Mouse (Mus musculus) retina, postnatal 1 day (tissue): ENCODE measurements around the gene Smarcad1.

Source experiments
- DNase-seq: peaks from one replicate; pipeline ENCODE4 v3.0.0-alpha.2; 2012

Gene Smarcad1

DNA sequence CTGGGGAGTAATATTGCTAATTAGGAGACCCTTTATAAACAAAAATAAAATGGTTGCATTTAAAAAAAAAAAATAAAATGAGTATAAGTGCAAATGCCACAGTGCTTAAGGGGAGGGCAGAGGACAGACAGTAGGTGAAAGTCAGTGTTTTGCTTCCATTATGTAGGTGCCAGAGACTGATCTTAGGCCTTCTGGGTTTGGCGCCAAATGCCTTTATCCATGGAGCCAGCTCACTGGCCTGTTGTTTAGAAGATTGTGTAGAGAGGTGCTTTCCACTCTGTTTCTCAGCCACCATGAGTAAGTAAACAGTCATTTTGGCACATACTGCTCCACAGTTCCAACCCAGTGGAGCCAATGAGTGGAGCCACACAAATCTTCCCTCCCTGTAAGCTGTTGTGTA lies 75.2 kb downstream of the Smarcad1 start:
- DNase-seq, result no peak

DNA sequence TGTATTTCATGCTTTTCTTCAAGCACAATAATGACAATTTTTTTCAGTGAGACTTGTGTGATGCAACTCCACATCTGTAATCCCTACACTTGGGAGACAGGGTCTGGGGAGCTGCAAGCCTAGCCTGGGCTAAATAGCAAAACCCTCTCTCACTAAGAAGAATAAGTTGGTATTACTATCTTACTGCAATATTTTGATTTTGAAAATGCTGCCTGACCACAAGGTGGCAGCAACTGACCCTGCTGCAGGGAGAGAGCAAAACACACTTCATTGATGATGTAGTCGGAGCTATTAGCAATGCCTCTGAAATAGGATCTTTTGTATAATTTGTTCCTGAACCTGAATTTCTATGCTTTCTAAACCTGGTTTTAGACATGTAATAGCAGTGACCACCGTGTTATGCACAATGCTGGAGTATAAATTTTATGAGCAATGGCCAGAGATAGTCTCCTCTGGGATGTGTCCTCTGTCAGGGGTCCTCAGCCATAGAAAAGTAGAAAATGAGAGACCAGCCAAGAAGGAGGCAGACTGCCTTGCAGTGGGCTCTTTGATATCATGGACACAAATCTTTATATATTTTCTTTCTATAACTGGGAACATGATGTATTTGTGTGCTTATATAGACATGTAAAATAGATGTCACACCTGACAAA lies 83.8 kb downstream of the Smarcad1 start:
- DNase-seq, result peak; percentile 59

DNA sequence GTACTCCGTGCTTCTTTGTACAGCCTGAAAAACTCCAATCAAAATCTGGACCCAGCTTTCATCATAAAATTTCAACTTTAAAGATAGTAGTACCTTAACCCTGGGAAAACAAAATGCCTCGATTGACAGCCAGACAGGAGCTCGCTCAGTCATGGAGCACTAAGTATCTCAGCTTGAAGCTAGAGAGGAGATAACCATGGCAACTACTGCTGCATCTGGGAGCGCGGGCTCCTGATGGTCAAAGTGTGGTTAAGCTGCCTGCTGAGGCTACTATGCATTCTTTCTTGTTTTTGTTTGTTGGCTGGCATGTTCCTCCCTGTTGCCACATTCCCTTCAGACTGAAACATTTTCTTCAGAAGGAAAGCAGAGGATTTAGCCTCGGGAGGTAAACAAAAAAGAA lies 90.0 kb downstream of the Smarcad1 start:
- DNase-seq, result peak; percentile 6

DNA sequence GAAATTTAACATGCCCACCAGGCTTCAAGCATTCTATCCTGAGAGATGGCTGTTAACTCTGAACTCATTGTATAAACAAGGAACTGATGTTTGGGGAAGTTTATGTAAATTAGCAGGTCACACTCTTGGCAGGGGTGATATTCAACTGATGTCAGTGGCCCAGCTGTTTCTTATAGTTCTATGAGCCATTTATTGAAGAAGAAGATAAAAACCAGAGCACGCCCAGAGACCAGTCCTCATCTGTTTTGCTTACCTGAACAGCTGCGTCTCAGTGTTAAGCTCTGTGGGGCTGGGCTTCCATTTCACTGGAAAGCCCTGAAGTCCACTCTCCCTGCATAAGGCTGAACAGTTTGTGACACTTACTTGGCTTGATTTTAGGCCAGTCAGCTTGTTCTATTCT lies 95.4 kb downstream of the Smarcad1 start:
- DNase-seq, result no peak

DNA sequence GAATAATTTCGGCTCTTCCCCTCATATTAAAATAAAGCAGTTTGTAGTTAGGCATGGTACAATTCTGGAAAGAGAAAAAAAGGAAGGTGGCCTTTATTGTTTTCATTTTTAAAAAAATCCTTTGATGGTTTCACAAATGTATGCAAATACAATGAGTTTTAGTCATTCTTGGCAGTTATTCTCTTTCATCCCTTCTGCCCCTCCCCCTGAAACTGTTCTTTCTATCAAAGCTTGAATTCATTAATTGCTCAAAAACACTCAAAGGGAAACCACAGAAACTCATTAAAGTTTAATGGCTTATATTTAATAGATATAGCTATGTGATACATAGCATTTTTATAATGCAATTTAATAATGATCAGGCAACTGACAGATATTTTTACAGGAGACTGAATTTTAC lies 95.9 kb downstream of the Smarcad1 start:
- no peak for DNase-seq

DNA sequence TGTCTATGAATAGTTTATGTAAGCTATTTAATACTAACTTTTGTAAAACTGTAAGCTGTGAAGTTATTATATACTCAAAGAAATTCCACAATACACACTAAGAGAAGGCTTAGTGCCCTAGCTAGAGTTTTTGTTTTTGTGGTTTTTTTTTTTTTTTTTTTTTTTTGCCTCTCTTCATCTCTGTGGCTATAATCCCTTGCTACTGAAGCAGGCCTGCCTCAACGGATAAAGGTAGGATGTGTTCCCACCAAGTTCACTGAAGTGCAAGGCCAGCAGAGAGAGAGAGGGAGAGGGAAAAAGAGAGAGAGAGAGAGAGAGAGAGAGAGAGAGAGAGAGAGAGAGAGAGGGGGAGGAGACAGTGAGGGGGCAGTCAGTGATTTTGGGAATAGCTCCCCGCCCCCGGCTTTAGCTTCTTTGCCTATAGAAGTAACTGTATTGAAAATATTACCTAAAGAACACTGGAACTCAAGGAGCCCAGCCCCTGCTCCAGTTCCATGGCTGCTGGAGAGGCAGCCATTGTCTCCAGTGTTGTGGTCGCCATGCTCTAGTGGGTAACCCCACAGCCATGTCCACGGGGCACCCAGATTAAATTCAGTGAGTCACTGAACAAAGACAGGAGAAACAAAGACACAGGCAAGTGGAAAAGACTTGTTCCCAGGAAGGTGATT lies 97.8 kb downstream of the Smarcad1 start:
- peak; percentile 21 for DNase-seq

DNA sequence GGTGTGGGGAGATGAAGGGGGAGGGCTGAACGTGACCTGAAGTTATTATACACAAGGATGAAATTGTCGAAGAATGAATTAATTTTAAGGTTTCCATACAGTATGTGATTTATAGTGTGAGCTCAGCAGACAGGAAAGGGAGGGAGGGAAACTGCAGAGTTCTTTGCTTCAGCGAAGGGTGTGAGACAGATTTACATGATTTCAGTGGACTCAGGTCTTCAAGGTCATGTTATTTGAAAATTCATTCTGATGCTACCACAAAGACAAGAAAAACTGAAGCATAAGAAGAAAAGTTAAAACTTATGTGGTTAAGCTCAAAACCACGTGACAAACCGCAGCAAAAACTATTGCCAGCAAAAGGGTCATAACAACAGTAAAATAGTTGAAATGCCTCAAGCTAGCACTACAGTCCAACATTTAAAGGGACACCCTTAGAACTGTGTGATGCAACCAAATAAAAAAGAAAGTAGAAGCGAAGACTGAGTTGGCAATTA lies 98.4 kb downstream of the Smarcad1 start:
- DNase-seq, result no peak

DNA sequence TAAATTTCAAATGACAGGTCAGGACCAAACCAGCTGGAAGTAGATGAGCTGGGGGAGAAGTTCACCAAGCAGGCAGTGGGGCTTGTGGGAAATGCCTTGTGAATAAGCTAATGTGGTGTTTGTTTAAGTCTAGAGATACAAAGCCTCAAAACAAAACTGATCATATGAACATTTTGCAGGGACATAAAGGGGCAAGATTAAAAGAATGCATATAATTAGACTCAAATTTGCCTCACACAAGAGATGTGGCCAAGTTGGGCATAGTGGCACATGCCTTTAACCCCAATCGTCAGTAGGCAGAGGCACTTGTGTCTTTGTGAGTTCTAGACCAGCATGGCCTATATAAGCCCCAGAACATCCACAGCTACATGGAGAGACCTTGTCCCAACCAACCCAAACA lies 99.9 kb downstream of the Smarcad1 start:
- no peak for DNase-seq

DNA sequence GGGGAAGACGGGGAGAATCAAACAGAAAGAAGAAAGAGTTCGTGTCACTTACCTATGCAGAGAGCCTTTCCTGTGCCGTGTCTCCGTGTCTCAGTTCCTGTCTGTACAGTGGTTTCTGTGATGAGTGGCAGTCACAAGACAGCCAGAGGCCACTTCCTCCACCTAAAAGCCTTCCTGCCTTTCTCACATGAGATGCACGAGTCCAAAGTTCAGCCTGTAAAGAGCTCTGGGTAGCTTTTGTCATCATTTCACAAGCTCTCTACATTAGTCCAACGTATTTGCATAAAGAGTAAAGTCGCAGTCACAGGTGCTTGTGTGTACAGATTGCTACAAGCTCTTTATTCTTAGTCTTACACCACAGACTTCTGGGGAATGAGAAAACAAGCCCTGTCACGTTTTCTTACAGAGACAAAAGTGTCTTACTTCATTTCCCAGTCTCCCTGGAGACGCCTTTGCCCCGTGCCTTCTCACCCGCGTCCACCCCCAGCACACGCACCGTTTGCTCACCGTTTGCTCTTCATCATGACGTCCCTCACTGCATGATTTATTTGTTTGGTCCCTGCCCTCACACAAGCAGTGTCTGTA lies 102.3 kb downstream of the Smarcad1 start, which contains the start of gene Hpgds:
Hpgds (minus strand) TSS at position 288 of the 585 bp plus-strand sequence.
- DNase-seq, result peak; percentile 6

DNA sequence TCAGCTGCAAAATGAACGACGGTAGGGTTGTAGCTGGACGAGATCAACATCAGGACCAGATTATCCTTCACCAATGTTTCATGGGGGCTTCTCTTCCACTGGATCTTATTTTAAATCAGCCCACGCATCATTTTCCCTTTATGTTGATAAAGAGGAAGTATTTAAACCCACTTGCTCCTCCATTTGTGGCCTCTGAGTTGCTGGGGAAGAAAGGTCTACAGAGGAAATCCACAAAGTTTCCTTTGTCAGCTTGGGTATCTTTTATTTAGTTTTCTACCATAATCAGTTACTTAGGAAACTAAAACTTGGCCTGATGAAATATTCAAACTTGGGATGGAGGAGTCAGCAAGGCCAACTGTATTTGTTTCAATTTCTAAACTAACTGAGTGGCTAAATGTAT lies 104.0 kb downstream of the Smarcad1 start:
- DNase-seq, result no peak

DNA sequence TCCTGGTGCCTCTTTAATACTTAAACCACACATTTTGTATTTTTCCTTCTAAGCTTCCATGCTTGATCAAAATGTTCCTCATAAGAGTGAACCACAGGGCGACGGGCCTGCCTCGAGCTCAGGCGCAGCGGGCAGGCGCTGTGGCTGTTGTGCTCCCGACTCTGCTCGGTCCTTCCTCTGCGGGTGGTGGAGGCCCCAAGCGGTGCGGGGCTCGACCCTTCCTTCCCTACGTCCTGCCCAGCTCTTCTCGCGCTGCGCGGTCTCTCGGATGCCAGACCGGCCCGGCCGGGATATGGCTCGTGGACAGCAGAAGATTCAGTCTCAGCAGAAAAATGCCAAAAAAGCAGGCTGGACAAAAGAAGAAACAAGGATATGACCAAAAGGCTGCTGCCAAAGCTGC lies 108.3 kb downstream of the Smarcad1 start:
- DNase-seq, result peak; percentile 14

DNA sequence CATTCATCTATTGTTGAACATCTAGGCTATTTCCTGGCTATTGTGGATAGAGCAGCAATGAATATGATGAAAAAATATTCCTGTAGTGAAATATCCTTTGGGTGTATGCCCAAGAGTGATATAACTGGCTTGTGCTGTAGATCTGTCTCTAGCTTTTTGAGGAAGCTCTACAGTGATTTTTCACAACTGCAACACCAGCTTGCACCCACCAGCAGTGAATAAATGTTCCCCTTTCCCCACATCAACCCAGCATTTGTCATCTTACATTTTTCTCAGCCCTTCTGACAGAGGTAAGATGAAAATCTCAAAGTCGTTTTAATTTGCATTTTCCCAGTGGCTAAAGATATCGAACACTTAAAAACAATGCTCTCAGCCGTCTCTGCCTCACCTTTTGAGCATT lies 111.2 kb downstream of the Smarcad1 start:
- no peak for DNase-seq

DNA sequence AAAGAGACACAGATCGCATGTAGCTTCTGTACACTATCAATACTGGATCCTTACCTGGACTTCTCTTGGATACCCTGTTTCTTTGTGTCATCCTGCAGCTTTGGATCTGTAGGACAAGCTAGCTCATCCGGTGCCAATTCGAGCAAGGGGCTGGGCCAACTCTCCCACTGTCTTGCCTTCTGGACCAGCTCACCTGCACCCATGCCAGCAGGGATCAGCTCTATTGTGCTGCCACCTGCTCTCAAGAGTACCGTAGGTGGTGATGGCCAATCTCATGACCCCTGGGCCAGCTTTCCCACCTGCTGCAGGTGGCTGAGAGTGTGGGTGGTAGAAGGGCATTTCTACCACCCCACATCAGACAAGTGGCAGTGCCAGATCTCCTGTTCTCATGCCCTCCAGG lies 114.7 kb downstream of the Smarcad1 start:
- no peak for DNase-seq

DNA sequence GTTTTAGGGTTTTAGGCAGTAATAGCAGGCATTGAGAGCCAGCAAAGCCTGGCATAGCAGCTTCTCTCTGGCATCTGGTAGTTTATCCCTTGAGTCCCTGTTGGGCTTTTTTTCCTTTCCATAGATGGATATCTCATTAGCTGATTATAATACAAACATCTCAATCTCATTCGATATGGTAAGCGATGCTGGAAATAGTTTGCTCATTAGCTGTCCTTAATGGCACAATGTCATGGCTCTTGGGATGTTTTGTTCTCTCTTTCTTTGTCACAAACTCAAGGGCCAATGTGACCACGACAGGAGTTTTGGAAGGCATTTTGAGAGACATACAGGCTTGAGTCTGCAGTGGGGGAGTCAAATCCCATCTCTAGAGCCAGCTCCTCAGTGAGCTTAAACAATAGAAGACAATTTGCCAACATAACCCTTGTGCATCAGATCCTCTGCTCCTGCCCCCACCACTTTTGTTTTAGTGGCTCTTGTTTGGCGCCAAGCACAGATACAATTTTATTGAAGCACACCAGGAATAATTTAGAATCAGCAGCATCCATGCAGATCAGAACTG lies 117.1 kb downstream of the Smarcad1 start:
- DNase-seq, result no peak

DNA sequence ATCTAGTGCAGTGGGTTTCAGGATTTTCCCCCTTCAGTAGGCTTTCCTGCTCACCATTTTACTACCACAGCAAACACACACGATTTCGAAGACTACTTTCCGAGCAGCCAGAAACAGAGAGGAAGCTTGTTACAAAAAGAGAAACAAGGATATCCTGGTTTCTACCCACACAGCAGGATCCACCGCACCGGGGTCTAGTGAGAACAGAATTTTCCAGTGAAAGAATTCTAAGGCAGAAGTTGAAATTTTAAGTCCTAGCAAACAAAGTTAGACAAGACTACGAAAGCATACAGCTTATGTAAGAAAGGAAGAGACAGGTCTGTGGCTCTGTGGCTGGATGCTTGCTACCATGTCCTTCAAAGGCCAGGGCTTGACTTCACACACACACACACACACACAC lies 121.8 kb downstream of the Smarcad1 start:
- no peak for DNase-seq

DNA sequence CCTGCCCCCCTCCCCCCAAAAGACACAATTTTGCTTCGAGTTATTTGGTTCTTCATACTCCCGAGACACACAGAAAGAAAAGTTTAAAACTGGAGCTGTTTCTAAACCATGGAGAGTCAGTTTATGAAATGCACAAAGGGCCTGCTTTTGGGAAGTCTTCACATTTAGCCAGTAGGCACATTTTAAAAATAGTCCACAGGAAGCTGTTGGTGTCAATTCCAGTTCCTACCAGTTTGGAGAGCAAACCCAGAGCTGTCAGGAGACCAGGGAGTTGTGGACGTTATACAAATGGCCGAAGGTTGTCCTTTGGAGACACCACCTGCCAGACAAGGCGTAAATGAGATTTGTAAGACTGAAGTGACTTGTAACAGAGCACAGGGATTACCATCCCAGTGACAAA lies 122.6 kb downstream of the Smarcad1 start:
- DNase-seq, result no peak
